Mouse (Mus musculus) midbrain, embryonic 16.5 days (tissue): ENCODE data around the gene Defb30. TPM values are rescaled to one million over a fixed set of nuclear protein-coding genes. Genes with fewer than 3 reads are reported as not detected.

ENCODE experiments used
- ATAC-seq: fragments of 200-750 bp; cut with Nextera tagmentation; 2 replicates; pipeline ENCODE4 v1.8.0; 2017; ENCODE audit warnings: moderate TSS enrichment
- H3K27ac ChIP-seq: fragments of 300-500 bp; sonication (generic); 2 replicates; pipeline ENCODE4 v1.5.1; 2014; ENCODE audit warnings: mild to moderate bottlenecking, low read length, mixed read lengths
- H3K27me3 ChIP-seq: fragments of 300-500 bp; sonication (generic); 2 replicates; pipeline ENCODE4 v1.6.1; 2014; ENCODE audit warnings: low read depth, low read length, mixed read lengths; ENCODE audit not compliant: control insufficient read depth, insufficient read depth
- H3K36me3 ChIP-seq: fragments of 300-500 bp; sonication (generic); 2 replicates; pipeline ENCODE4 v1.6.1; 2014; ENCODE audit warnings: mild to moderate bottlenecking, low read length, moderate library complexity, mixed read lengths; ENCODE audit not compliant: control insufficient read depth, insufficient read depth
- H3K4me1 ChIP-seq: fragments of 300-500 bp; sonication (generic); 2 replicates; pipeline ENCODE4 v1.6.1; 2014; ENCODE audit warnings: mild to moderate bottlenecking, low read length, mixed read lengths; ENCODE audit not compliant: control insufficient read depth, insufficient read depth
- H3K4me2 ChIP-seq: fragments of 300-500 bp; sonication (generic); 2 replicates; pipeline ENCODE4 v1.6.1; 2014; ENCODE audit warnings: mild to moderate bottlenecking, low read length, mixed read lengths
- H3K4me3 ChIP-seq: fragments of 300-500 bp; sonication (generic); 2 replicates; pipeline ENCODE4 v1.5.1; 2014; ENCODE audit warnings: low read depth, mild to moderate bottlenecking, low read length, moderate library complexity, mixed read lengths
- H3K9ac ChIP-seq: fragments of 300-500 bp; sonication (generic); 2 replicates; pipeline ENCODE4 v1.6.1; 2014; ENCODE audit warnings: low read depth, low read length, mixed read lengths
- H3K9me3 ChIP-seq: fragments of 300-500 bp; sonication (generic); replicated peaks from 2 replicates; pipeline ENCODE4 v1.6.1; 2014; ENCODE audit warnings: mild to moderate bottlenecking, low read length, mixed read lengths; ENCODE audit not compliant: control insufficient read depth, poor library complexity, severe bottlenecking
- WGBS: fragments of 180-500 bp; shearing (Covaris S2); extraction: QIAGEN DNeasy Blood & Tissue Kit; methylation state at CpG from one replicate; pipeline ENCODE4 v1.1.7; 2014; 5-methylcytosine and 5-hydroxymethylcytosine counted together
- polyA plus RNA-seq: library from polyadenylated mRNA; unstranded; fragments of >200 nt; fragmentation: Nextera tagmentation; extraction: Ambion mirVana; gene quantifications from 2 replicates; pipeline ENCODE4 v1.2.1, GENCODE M21; 2015

The Defb30 gene
- polyA plus RNA-seq, 1 experiment from 2014 or later, result not detected

DNA sequence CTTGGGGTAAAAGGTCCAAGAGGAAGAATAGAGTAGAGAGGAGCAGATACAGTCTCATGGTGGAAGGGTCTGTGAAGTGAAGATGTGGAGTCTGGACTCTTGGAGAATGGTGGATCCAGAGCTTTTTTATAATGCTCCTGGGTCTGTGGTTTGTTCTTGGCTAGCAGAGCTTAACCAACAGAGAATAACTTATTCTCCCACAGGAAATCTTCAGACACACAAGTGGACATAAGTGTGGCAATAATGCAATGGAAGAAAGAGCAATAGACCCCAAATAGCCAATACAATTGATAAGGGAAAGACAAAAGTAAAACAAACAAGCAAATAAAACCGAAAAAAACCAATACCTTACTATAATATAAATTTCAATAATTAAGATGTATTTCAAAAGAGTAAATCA is 65.3 kb downstream of the Defb30 start, which contains the start of gene Defb48:
TSS of gene Defb48 (minus strand) at position 101 of the 400 bp plus-strand sequence.
- Histone ChIP-seq H3K27me3 (no peaks in the 10 kb centered on the region), H3K4me3 (no peak within 1 kb of the TSS), H3K4me1 (no peaks in the 10 kb centered on the region), H3K4me2 (no peak within 1 kb of the TSS), H3K9me3 (no peaks in the 10 kb centered on the region), H3K27ac (no peak within 1 kb of the TSS), H3K36me3 (no peaks in the 10 kb centered on the region), H3K9ac (no peak within 1 kb of the TSS)
- no peak for ATAC-seq
- 74% methylated on average over 1 of the region's 1 CpGs for WGBS

Other genes starting within 250 kb of the Defb30 start
- 8.4 and 8.8 TPM in 2 replicates for gene Wdfy2, start 212.3 kb downstream of the Defb30 start, polyA plus RNA-seq
- gene Defb48, start 65.5 kb downstream of the Defb30 start, polyA plus RNA-seq, result not detected in 2 replicates
- not detected in 2 replicates for gene Defb47, start 51.9 kb downstream of the Defb30 start, polyA plus RNA-seq
- gene Defb43, start 38.2 kb downstream of the Defb30 start, polyA plus RNA-seq, result not detected in 2 replicates
- not detected in 2 replicates for gene Defb42, start 3.0 kb downstream of the Defb30 start, polyA plus RNA-seq